Mouse (Mus musculus): ENCODE results near the gene Slc39a9. TPM values are rescaled to one million over a fixed set of nuclear protein-coding genes. Genes with fewer than 3 reads are reported as not detected.
A peak's percentile ranks its signal among the peaks of the same experiment; 100 is the strongest.

The Slc39a9 gene
- total RNA-seq, 2 experiments from 2014 or later: 36.6 to 40.8 TPM

GRCm38 (mm10) chr12:80609928-80610327 lies 33.8 kb upstream of the Slc39a9 start:
- intact Hi-C loops (cut with DNase I): no loop called here
- Histone ChIP-seq H3K27ac (no peak overlapping the region), H3K4me3 (no peak overlapping the region)
- no peak for DNase-seq (ENCODE audit: extremely low spot score in 1 of 2, low spot score in 2 of 2)
- TF ChIP-seq CTCF (IDR thresholded peaks at IDR 0.05): no peak

- no peak for TF ChIP-seq CTCF (IDR thresholded peaks at IDR 0.05)
- intact Hi-C loops (cut with DNase I): no loop called here
Observed at GRCm38 (mm10) chr12:80612113-80612791, 31.4 kb upstream of the Slc39a9 start.

GRCm38 (mm10) chr12:80615371-80616257 lies 28.1 kb upstream of the Slc39a9 start:
- intact Hi-C loops (cut with DNase I): no loop called here
- no peak for TF ChIP-seq CTCF (IDR thresholded peaks at IDR 0.05)
- no peak for DNase-seq (ENCODE audit: extremely low spot score in 1 of 2, low spot score in 2 of 2)
- Histone ChIP-seq H3K27ac (no peak overlapping the region), H3K4me3 (no peak overlapping the region)

More at GRCm38 (mm10) chr12:80612113-80612791, 31.4 kb upstream of the Slc39a9 start:
- H3K27ac ChIP-seq: no peak overlapping the region
- no peak overlapping the region for H3K4me3 ChIP-seq
- no peak for DNase-seq (ENCODE audit: extremely low spot score in 1 of 2, low spot score in 2 of 2)

- no peak for DNase-seq (ENCODE audit: extremely low spot score in 1 of 2, low spot score in 2 of 2)
- Histone ChIP-seq H3K4me3 (no peak overlapping the region), H3K27ac (no peak overlapping the region)
- no peak; the same call in 1 of the 2 replicates for TF ChIP-seq CTCF (IDR thresholded peaks at IDR 0.05)
- intact Hi-C loops (cut with DNase I): no loop called here
Observed at GRCm38 (mm10) chr12:80620501-80620900, 23.2 kb upstream of the Slc39a9 start.

- intact Hi-C loops (cut with DNase I): no loop called here
- no peak for TF ChIP-seq CTCF (IDR thresholded peaks at IDR 0.05)
- no peak for DNase-seq (ENCODE audit: extremely low spot score in 1 of 2, low spot score in 2 of 2)
- Histone ChIP-seq H3K27ac (no peak overlapping the region), H3K4me3 (no peak overlapping the region)
Observed at GRCm38 (mm10) chr12:80631790-80632189, 11.9 kb upstream of the Slc39a9 start.

- peak overlapping the region; percentile 97 for H3K27ac ChIP-seq
- H3K4me3 ChIP-seq: peak overlapping the region; percentile 81
- peak; percentile 51 for TF ChIP-seq CTCF (IDR thresholded peaks at IDR 0.05)
- intact Hi-C loops (cut with DNase I): loop anchor here (2.0 to 5.0 kb wide), 3 partner anchors 124 to 1781 kb away; partner anchors contain the start of genes Atp6v1d, Eif2s1 and Galnt16
- peak; percentile 18 to 25 for DNase-seq (ENCODE audit: extremely low spot score in 1 of 2, low spot score in 2 of 2)
Observed at GRCm38 (mm10) chr12:80642725-80643692, 674 bp upstream of the Slc39a9 start.

GRCm38 (mm10) chr12:80644506-80644868 lies 804 bp downstream of the Slc39a9 start:
- intact Hi-C loops (cut with DNase I): loop anchor here (5.0 kb wide), 2 partner anchors 147 to 1782 kb away; partner anchors contain the start of genes Atp6v1d and Eif2s1
- Histone ChIP-seq H3K4me3 (peak overlapping the region; percentile 81), H3K27ac (peak overlapping the region; percentile 97)
- DNase-seq (ENCODE audit: extremely low spot score in 1 of 2, low spot score in 2 of 2): peak in 1 of 2 experiments; percentile 15
- TF ChIP-seq CTCF (IDR thresholded peaks at IDR 0.05): no peak

GRCm38 (mm10) chr12:80646377-80646776 lies 2.7 kb downstream of the Slc39a9 start:
- DNase-seq (ENCODE audit: extremely low spot score in 1 of 2, low spot score in 2 of 2): no peak
- intact Hi-C loops (cut with DNase I): no loop called here
- H3K27ac ChIP-seq: no peak overlapping the region
- peak overlapping the region; percentile 26; the same call in 1 of the 2 replicates for H3K4me3 ChIP-seq
- no peak for TF ChIP-seq CTCF (IDR thresholded peaks at IDR 0.05)

- intact Hi-C loops (cut with DNase I): no loop called here
- TF ChIP-seq CTCF (IDR thresholded peaks at IDR 0.05): no peak
- Histone ChIP-seq H3K27ac (no peak overlapping the region), H3K4me3 (no peak overlapping the region)
- DNase-seq (ENCODE audit: extremely low spot score in 1 of 2, low spot score in 2 of 2): no peak
Observed at GRCm38 (mm10) chr12:80653951-80654658, 10.4 kb downstream of the Slc39a9 start.

GRCm38 (mm10) chr12:80654659-80655025 lies 11.0 kb downstream of the Slc39a9 start:
- no peak for TF ChIP-seq CTCF (IDR thresholded peaks at IDR 0.05)
- Histone ChIP-seq H3K4me3 (no peak overlapping the region), H3K27ac (no peak overlapping the region)
- no peak for DNase-seq (ENCODE audit: extremely low spot score in 1 of 2, low spot score in 2 of 2)
- intact Hi-C loops (cut with DNase I): no loop called here

- no peak for TF ChIP-seq CTCF (IDR thresholded peaks at IDR 0.05)
- Histone ChIP-seq H3K4me3 (no peak overlapping the region), H3K27ac (no peak overlapping the region)
- no peak for DNase-seq (ENCODE audit: extremely low spot score in 1 of 2, low spot score in 2 of 2)
- intact Hi-C loops (cut with DNase I): no loop called here
Observed at GRCm38 (mm10) chr12:80658661-80659060, 15.0 kb downstream of the Slc39a9 start.
